12 mouse cellular contexts compared by ENCODE assay signal in the genomic region with DNA sequence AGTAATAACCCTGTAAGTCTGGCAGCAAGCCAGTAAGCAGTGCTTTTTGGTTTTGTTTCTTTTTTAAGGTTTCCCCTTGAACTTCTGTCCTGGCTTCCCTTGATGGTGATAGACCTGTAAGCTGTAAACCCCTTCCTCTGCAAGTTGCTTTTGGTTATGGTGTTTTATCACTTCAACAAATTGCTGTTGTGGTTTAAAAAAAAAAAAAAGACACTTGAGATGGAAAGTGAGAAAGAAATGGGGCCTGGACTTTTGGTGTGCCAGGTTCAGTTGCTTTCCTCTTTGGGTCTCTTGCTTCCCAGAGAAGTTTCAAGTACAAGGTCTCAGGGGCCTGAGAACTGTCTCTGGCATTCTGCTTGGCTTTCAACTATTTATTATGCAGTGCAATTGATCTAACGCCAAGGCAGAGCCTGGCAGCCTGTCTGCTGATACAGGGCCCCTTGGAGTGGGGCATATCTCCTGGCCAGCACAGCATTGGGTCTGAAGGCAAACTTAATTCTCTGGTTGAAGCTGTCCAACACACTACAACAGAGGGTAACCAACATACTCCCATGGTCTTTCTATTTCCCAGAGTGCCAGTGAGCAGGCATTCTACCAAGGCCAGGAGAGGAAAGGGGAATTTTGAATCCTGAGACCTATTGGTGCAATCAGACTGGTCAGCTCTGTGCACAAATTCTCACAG. TPM values are rescaled to one million over a fixed set of nuclear protein-coding genes. Genes with fewer than 3 reads are reported as not detected.
DNase-seq lines count a peak whose midpoint lies in the region; ATAC-seq and TF ChIP-seq lines count a peak whose summit lies in the region.
"Had no signal": no experiment of that assay in that cellular context is flagged by ENCODE, and none has a peak within 500 bp of the region (broad histone marks: within the 10 kb centered on the region; RNA-seq: fewer than 3 reads in every experiment).

No protein-coding gene starts in this region.

- DNase-seq in gastrocnemius, postnatal 10 days = peak; percentile 20
- DNase-seq in gastrocnemius, postnatal 4 days (ENCODE audit: low spot score in 2 of 2) = no peak
- DNase-seq in left cerebral cortex, postnatal 4 days = peak; percentile 29
- no peak for DNase-seq in left cerebral cortex, adult 9 months (ENCODE audit: low spot score in 2 of 2)
- peak; percentile 50 to 54 for DNase-seq in adrenal gland, postnatal 36 days
- DNase-seq in heart, postnatal 0 days (ENCODE audit: low spot score) = no peak
- DNase-seq in spleen, adult 18-20 months = no peak
- DNase-seq: cerebellum, adult 9-11 months; lung, postnatal 36 days had no signal

- no peak overlapping the region for H3K4me3 ChIP-seq in heart, postnatal 0 days (ENCODE audit: low read depth, low read length)
- H3K4me3 ChIP-seq: embryonic facial prominence, embryonic 15.5 days; limb, embryonic 15.5 days had no signal

- 22% methylated on average over 1 of the region's 1 CpGs for WGBS in heart, postnatal 0 days

- peaks cover 23% of the 10 kb centered on the region for H3K36me3 ChIP-seq in heart, postnatal 0 days (replicated peaks; ENCODE audit: control insufficient read depth, insufficient read depth, low read length)

- no peaks in the 10 kb centered on the region for H3K27me3 ChIP-seq in heart, postnatal 0 days (ENCODE audit: control insufficient read depth, insufficient read depth, low read length)
- H3K27me3 ChIP-seq: embryonic facial prominence, embryonic 15.5 days; limb, embryonic 15.5 days had no signal

- peaks cover 27% of the 10 kb centered on the region for H3K4me1 ChIP-seq in heart, postnatal 0 days (ENCODE audit: control insufficient read depth, insufficient read depth)

- TF ChIP-seq CTCF in heart, postnatal 0 days (IDR thresholded peaks at IDR 0.05; ENCODE audit: low read depth) = no peak

- H3K27ac ChIP-seq in heart, postnatal 0 days (ENCODE audit: low read depth) = peak overlapping the region; percentile 27
- H3K27ac ChIP-seq: embryonic facial prominence, embryonic 15.5 days; limb, embryonic 15.5 days; stomach, postnatal 0 days had no signal

- TF ChIP-seq EP300 in heart, postnatal 0 days (IDR thresholded peaks at IDR 0.05; ENCODE audit: low read depth) = no peak

- H3K9ac ChIP-seq in heart, postnatal 0 days (replicated peaks; ENCODE audit: low read depth, low read length) = no peak overlapping the region
- H3K9ac ChIP-seq: embryonic facial prominence, embryonic 15.5 days; limb, embryonic 15.5 days had no signal

- no peak for ATAC-seq in heart, postnatal 0 days (ENCODE audit: insufficient read depth, low read depth)

- no peak overlapping the region for H3K4me2 ChIP-seq in heart, postnatal 0 days (ENCODE audit: low read depth, low read length)
- H3K4me2 ChIP-seq: embryonic facial prominence, embryonic 15.5 days; limb, embryonic 15.5 days had no signal

- H3K9me3 ChIP-seq in heart, postnatal 0 days (replicated peaks; ENCODE audit: control insufficient read depth, low read length) = no peaks in the 10 kb centered on the region
- H3K9me3 ChIP-seq: embryonic facial prominence, embryonic 15.5 days; limb, embryonic 15.5 days had no signal

- intact Hi-C loops in left cerebral cortex, postnatal 4 days (cut with DNase I) = no loop called here

RNA-seq across cellular contexts. Expression of a gene that starts 16.7 kb away (rescaled TPM):
- total RNA-seq in gastrocnemius, postnatal 10 days (2021) = 10 to 100 TPM; 82.1 to 91.9 TPM
- 100 to 1,000 TPM; 107 to 114 TPM for total RNA-seq in gastrocnemius, postnatal 4 days (2021)
- total RNA-seq in left cerebral cortex, postnatal 4 days (2021) = 10 to 100 TPM; 89.0 to 93.5 TPM
- 100 to 1,000 TPM in 1 of 2 experiments, 10 to 100 TPM in 1; 99.9 to 114 TPM for total RNA-seq in adrenal gland, postnatal 36 days (2021)
- 149 and 160 TPM in 2 replicates for total RNA-seq in heart, postnatal 0 days (2014; rRNA removed; ENCODE audit: low replicate concordance)
- polyA plus RNA-seq in heart, postnatal 0 days (2015; fragmentation: Nextera tagmentation; extraction: Ambion mirVana) = 121 and 123 TPM in 2 replicates

RNA-seq across cellular contexts. Expression of a gene that starts 47.3 kb away (rescaled TPM):
- total RNA-seq in gastrocnemius, postnatal 10 days (2021) = 10 to 100 TPM; 45.1 to 51.1 TPM
- 10 to 100 TPM; 54.3 to 56.2 TPM for total RNA-seq in gastrocnemius, postnatal 4 days (2021)
- total RNA-seq in left cerebral cortex, postnatal 4 days (2021) = 10 to 100 TPM; 70.2 to 70.8 TPM
- total RNA-seq in adrenal gland, postnatal 36 days (2021) = 100 to 1,000 TPM in 1 of 2 experiments, 10 to 100 TPM in 1; 57.3 to 106 TPM
- total RNA-seq in heart, postnatal 0 days (2014; rRNA removed; ENCODE audit: low replicate concordance) = 53.1 and 56.8 TPM in 2 replicates
- 87.0 and 91.1 TPM in 2 replicates for polyA plus RNA-seq in heart, postnatal 0 days (2015; fragmentation: Nextera tagmentation; extraction: Ambion mirVana)

RNA-seq across cellular contexts. Expression of a gene that starts 54.3 kb away (rescaled TPM):
- 1 to 10 TPM; 6.8 to 7.1 TPM for total RNA-seq in gastrocnemius, postnatal 10 days (2021)
- total RNA-seq in gastrocnemius, postnatal 4 days (2021) = 10 to 100 TPM; 14.0 to 15.1 TPM
- 10 to 100 TPM; 26.6 to 28.8 TPM for total RNA-seq in left cerebral cortex, postnatal 4 days (2021)
- 1 to 10 TPM; 3.9 to 4.0 TPM for total RNA-seq in adrenal gland, postnatal 36 days (2021)
- total RNA-seq in heart, postnatal 0 days (2014; rRNA removed; ENCODE audit: low replicate concordance) = 12.4 and 21.1 TPM in 2 replicates
- 8.6 and 9.8 TPM in 2 replicates for polyA plus RNA-seq in heart, postnatal 0 days (2015; fragmentation: Nextera tagmentation; extraction: Ambion mirVana)

Comparison
In these comparisons a context has a peak if more than half of its experiments do, and no peak if none do; other contexts are left out.
1. DNase-seq: peak in gastrocnemius, postnatal 10 days (single experiment), left cerebral cortex, postnatal 4 days (single experiment) and adrenal gland, postnatal 36 days (2 of 2); none in gastrocnemius, postnatal 4 days (0 of 2), left cerebral cortex, adult 9 months (0 of 2), heart, postnatal 0 days (single experiment) and spleen, adult 18-20 months (0 of 2).